Mouse (Mus musculus): ENCODE measurements at regions not wholly inside any gene's neighbourhood (a gene's known extent, or its start where the extent isn't known, plus 50 kb on each side); places are given as distances from the start of the nearest gene placed in this dataset.

- Histone ChIP-seq H3K36me3 (ENCODE audit: control insufficient read depth in 1 of 2, insufficient read depth in 2 of 2, low read length in 2 of 2) (no peaks in the 10 kb centered on the region), H3K4me1 (ENCODE audit: control insufficient read depth in 1 of 2, insufficient read depth in 2 of 2, low read length in 2 of 2) (no peaks in the 10 kb centered on the region), H3K27ac (ENCODE audit: control insufficient read depth, low read depth, low read length) (no peak overlapping the region), H3K79me2 (ENCODE audit: control insufficient read depth, insufficient read depth, low read length, poor library complexity) (no peaks in the 10 kb centered on the region), H3K9me3 (replicated peaks; ENCODE audit: insufficient read depth, low read length) (no peaks in the 10 kb centered on the region), H3K9ac (ENCODE audit: control insufficient read depth, low read depth, low read length, poor library complexity, severe bottlenecking) (no peak overlapping the region), H3K4me3 (ENCODE audit: control insufficient read depth in 1 of 2, insufficient read depth in 1 of 2, low read depth in 2 of 2, low read length in 2 of 2) (no peak overlapping the region), H3K27me3 (ENCODE audit: control insufficient read depth in 1 of 2, insufficient read depth in 2 of 2, low read length in 2 of 2) (no peaks in the 10 kb centered on the region)
- TF ChIP-seq MEF2A (IDR thresholded peaks at IDR 0.05; ENCODE audit: extremely low read depth, insufficient replicate concordance, low read depth, low read length, poor library complexity, severe bottlenecking), result no peak
- no peak for TF ChIP-seq SMC3 (IDR thresholded peaks at IDR 0.05; ENCODE audit: low read depth, low read length)
- TF ChIP-seq RAD21 (IDR thresholded peaks at IDR 0.05; ENCODE audit: low read depth, low read length), result no peak
- no peak for TF ChIP-seq MXI1 (IDR thresholded peaks at IDR 0.05; ENCODE audit: low read depth, low read length)
- DNase-seq (ENCODE audit: low read depth, low spot score), result no peak
Observed at GRCm38 (mm10) chr7:129027116-129027515, 229.7 kb upstream of the Plpp4 start.

- Histone ChIP-seq H3K36me3 (ENCODE audit: control insufficient read depth in 1 of 2, insufficient read depth in 2 of 2, low read length in 2 of 2) (no peaks in the 10 kb centered on the region), H3K4me1 (ENCODE audit: control insufficient read depth in 1 of 2, insufficient read depth in 2 of 2, low read length in 2 of 2) (no peaks in the 10 kb centered on the region), H3K9ac (ENCODE audit: control insufficient read depth, low read depth, low read length, poor library complexity, severe bottlenecking) (no peak overlapping the region), H3K9me3 (replicated peaks; ENCODE audit: insufficient read depth, low read length) (no peaks in the 10 kb centered on the region), H3K27ac (ENCODE audit: control insufficient read depth, low read depth, low read length) (no peak overlapping the region), H3K27me3 (ENCODE audit: control insufficient read depth in 1 of 2, insufficient read depth in 2 of 2, low read length in 2 of 2) (no peaks in the 10 kb centered on the region), H3K79me2 (ENCODE audit: control insufficient read depth, insufficient read depth, low read length, poor library complexity) (no peaks in the 10 kb centered on the region), H3K4me3 (ENCODE audit: control insufficient read depth in 1 of 2, insufficient read depth in 1 of 2, low read depth in 2 of 2, low read length in 2 of 2) (no peak overlapping the region)
- no peak for TF ChIP-seq UBTF (IDR thresholded peaks at IDR 0.05; ENCODE audit: borderline replicate concordance, insufficient read depth, low read depth, low read length)
- no peak for DNase-seq (ENCODE audit: low read depth, low spot score)
Observed at GRCm38 (mm10) chr7:129048023-129048422, 208.8 kb upstream of the Plpp4 start.

GRCm38 (mm10) chr7:129049726-129050125 is 207.1 kb upstream of the Plpp4 start:
- no peaks in the 10 kb centered on the region for H3K27me3 ChIP-seq (ENCODE audit: control insufficient read depth in 1 of 2, insufficient read depth in 2 of 2, low read length in 2 of 2)
- H3K27ac ChIP-seq (ENCODE audit: control insufficient read depth, low read depth, low read length), result no peak overlapping the region
- TF ChIP-seq MXI1 (IDR thresholded peaks at IDR 0.05; ENCODE audit: low read depth, low read length) (no peak), ZC3H11A (IDR thresholded peaks at IDR 0.05; ENCODE audit: low read depth, low read length) (no peak), TCF12 (IDR thresholded peaks at IDR 0.05; ENCODE audit: low read depth, low read length) (no peak), JUND (IDR thresholded peaks at IDR 0.05; ENCODE audit: low read depth, low read length) (no peak), MEF2A (IDR thresholded peaks at IDR 0.05; ENCODE audit: extremely low read depth, insufficient replicate concordance, low read depth, low read length, poor library complexity, severe bottlenecking) (no peak), BHLHE40 (IDR thresholded peaks at IDR 0.05; ENCODE audit: borderline replicate concordance, low read depth, low read length) (no peak), TAL1 (IDR thresholded peaks at IDR 0.05; ENCODE audit: low read length) (no peak), MAX (IDR thresholded peaks at IDR 0.05; ENCODE audit: low read length) (no peak), MYB (IDR thresholded peaks at IDR 0.05; ENCODE audit: low read depth, low read length) (no peak), RCOR1 (IDR thresholded peaks at IDR 0.05; ENCODE audit: low read depth, low read length) (no peak), MAFK (IDR thresholded peaks at IDR 0.05; ENCODE audit: borderline replicate concordance, low read depth, low read length) (no peak), EP300 (IDR thresholded peaks at IDR 0.05; ENCODE audit: low read depth in 1 of 2, low read length in 2 of 2) (no peak)
- no peak overlapping the region for H3K9ac ChIP-seq (ENCODE audit: control insufficient read depth, low read depth, low read length, poor library complexity, severe bottlenecking)
- no peaks in the 10 kb centered on the region for H3K4me1 ChIP-seq (ENCODE audit: control insufficient read depth in 1 of 2, insufficient read depth in 2 of 2, low read length in 2 of 2)
- H3K79me2 ChIP-seq (ENCODE audit: control insufficient read depth, insufficient read depth, low read length, poor library complexity), result no peaks in the 10 kb centered on the region
- DNase-seq (ENCODE audit: low read depth, low spot score), result no peak
- H3K4me3 ChIP-seq (ENCODE audit: control insufficient read depth in 1 of 2, insufficient read depth in 1 of 2, low read depth in 2 of 2, low read length in 2 of 2), result no peak overlapping the region
- H3K9me3 ChIP-seq (replicated peaks; ENCODE audit: insufficient read depth, low read length), result no peaks in the 10 kb centered on the region
- H3K36me3 ChIP-seq (ENCODE audit: control insufficient read depth in 1 of 2, insufficient read depth in 2 of 2, low read length in 2 of 2), result no peaks in the 10 kb centered on the region

All from MEL (cell line).